Mouse (Mus musculus): Measurements from ENCODE around the gene Myof. TPM values are rescaled to one million over a fixed set of nuclear protein-coding genes. Genes with fewer than 3 reads are reported as not detected.

Gene Myof
- polyA plus RNA-seq, 1 experiment, result 228 TPM

DNA sequence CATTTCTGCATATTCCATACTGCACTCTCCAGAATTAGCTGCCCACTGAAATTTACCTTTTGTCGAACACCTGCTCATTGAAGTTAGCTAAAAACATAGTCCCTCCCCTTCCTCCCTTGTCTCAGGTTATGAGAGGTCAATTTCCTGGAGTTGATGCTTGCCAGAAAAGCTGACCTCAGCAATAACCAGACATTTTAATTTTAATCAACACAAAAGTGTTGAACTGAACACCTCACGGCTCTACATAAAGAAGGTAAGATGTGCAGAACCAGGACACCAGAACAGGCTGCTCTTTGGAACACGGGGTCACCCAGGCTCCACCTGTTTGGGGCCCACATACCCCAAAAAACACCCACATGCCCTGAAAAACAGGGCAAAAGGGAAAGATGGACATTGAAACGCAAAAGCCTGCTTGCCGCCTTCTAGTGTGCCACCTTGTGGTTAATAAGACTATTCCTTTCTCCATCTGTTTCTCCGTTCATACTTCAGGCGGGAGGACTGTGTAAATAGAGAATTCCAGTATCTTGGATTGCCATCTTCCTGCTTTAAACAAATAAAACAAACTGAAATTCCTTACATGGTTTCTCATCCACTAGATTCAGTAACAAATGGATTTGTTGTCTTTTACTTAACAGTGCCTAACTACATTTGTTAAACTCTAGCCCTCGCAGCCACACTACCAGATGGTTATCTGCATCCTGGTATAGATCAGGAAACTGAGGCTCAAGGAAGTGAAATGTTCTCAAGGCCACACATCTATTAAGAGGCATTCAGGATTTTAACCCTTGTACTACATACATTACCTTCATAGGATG lies 10.1 kb upstream of the Myof start:
- peaks cover 4% of the 10 kb centered on the region; the same call in 1 of the 2 replicates for H3K4me1 ChIP-seq (ENCODE audit: control insufficient read depth, insufficient read depth, low read length)
- TF ChIP-seq CTCF (IDR thresholded peaks at IDR 0.05; ENCODE audit: borderline replicate concordance, insufficient read depth, low read length) (peak; percentile 14; the same call in 1 of the 2 replicates), POLR2A (IDR thresholded peaks at IDR 0.05; ENCODE audit: low read depth, low read length) (no peak; the same call in 1 of the 2 replicates)
- H3K27ac ChIP-seq (ENCODE audit: insufficient read depth, low read length), result 0 out of 2 replicates have a peak overlapping the region, but pooled peaks have one; percentile 19
- H3K4me3 ChIP-seq (ENCODE audit: insufficient read depth, low read length), result peak overlapping the region; percentile 84

DNA sequence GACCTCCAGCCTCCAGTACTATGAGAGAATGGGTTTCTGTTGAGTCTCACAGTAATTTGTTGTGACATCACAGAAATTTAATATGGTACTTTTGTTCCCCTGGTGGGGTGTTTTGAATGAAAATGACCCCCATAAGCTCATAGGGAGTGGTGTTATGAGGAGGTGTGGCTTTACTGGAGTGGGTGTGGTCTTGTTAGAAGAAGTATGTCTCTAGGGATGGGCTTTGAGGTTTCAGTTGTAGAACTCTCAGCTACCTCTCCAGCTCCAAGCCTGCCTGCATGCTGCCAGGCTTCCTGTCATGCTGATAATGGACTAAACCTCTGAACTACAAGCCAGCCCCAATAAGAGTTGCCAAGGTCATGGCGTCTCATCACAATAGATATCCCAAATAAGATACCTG lies 6.3 kb upstream of the Myof start:
- Histone ChIP-seq H3K27ac (ENCODE audit: insufficient read depth, low read length) (no peak overlapping the region), H3K4me3 (ENCODE audit: insufficient read depth, low read length) (no peak overlapping the region), H3K4me1 (ENCODE audit: control insufficient read depth, insufficient read depth, low read length) (peaks cover 6% of the 10 kb centered on the region)
- TF ChIP-seq POLR2A (IDR thresholded peaks at IDR 0.05; ENCODE audit: low read depth, low read length), result no peak
- TF ChIP-seq CTCF (IDR thresholded peaks at IDR 0.05; ENCODE audit: borderline replicate concordance, insufficient read depth, low read length), result no peak

GRCm38 (mm10) chr19:38045198-38045597 lies 1.8 kb upstream of the Myof start:
- no peak overlapping the region for H3K27ac ChIP-seq (ENCODE audit: insufficient read depth, low read length)
- no peak for TF ChIP-seq CTCF (IDR thresholded peaks at IDR 0.05; ENCODE audit: borderline replicate concordance, insufficient read depth, low read length)
- TF ChIP-seq POLR2A (IDR thresholded peaks at IDR 0.05; ENCODE audit: low read depth, low read length), result no peak
- peaks cover 14% of the 10 kb centered on the region for H3K4me1 ChIP-seq (ENCODE audit: control insufficient read depth, insufficient read depth, low read length)
- no peak overlapping the region for H3K4me3 ChIP-seq (ENCODE audit: insufficient read depth, low read length)

- TF ChIP-seq POLR2A (IDR thresholded peaks at IDR 0.05; ENCODE audit: low read depth, low read length), result peak; percentile 68
- no peak for TF ChIP-seq CTCF (IDR thresholded peaks at IDR 0.05; ENCODE audit: borderline replicate concordance, insufficient read depth, low read length)
- Histone ChIP-seq H3K27ac (ENCODE audit: insufficient read depth, low read length) (peak overlapping the region; percentile 98), H3K4me1 (ENCODE audit: control insufficient read depth, insufficient read depth, low read length) (peaks cover 20% of the 10 kb centered on the region), H3K4me3 (ENCODE audit: insufficient read depth, low read length) (peak overlapping the region; percentile 96)
Observed at GRCm38 (mm10) chr19:38042261-38042722, 1.1 kb downstream of the Myof start.

GRCm38 (mm10) chr19:38038267-38038666 lies 5.1 kb downstream of the Myof start:
- TF ChIP-seq POLR2A (IDR thresholded peaks at IDR 0.05; ENCODE audit: low read depth, low read length), result no peak
- TF ChIP-seq CTCF (IDR thresholded peaks at IDR 0.05; ENCODE audit: borderline replicate concordance, insufficient read depth, low read length), result no peak
- peaks cover 26% of the 10 kb centered on the region for H3K4me1 ChIP-seq (ENCODE audit: control insufficient read depth, insufficient read depth, low read length)
- H3K27ac ChIP-seq (ENCODE audit: insufficient read depth, low read length), result peak overlapping the region; percentile 98

DNA sequence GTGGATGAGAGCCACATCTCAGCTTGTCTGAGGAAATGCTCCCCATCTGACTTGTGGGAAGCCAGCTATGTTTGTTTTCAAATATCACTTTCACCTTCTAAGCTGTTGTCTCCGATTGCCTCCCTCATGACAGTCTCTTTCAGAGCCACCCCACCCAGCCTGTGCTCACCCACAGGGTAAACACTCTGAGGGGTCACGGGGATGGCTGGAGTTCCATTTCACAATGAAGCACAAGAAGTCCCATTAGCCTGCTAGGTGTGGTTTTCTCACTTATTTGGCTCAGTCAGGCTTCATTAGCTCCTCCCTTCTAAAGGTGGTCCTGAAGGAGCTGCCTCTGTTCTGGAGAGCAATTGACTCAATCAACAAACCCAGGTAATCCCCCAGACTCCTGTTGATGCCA lies 7.6 kb downstream of the Myof start:
- Histone ChIP-seq H3K27ac (ENCODE audit: insufficient read depth, low read length) (peak overlapping the region; percentile 17; the same call in 1 of the 2 replicates), H3K4me3 (ENCODE audit: insufficient read depth, low read length) (no peak overlapping the region), H3K4me1 (ENCODE audit: control insufficient read depth, insufficient read depth, low read length) (peaks cover 35% of the 10 kb centered on the region)
- TF ChIP-seq CTCF (IDR thresholded peaks at IDR 0.05; ENCODE audit: borderline replicate concordance, insufficient read depth, low read length) (no peak), POLR2A (IDR thresholded peaks at IDR 0.05; ENCODE audit: low read depth, low read length) (no peak)

More at GRCm38 (mm10) chr19:38038267-38038666, 5.1 kb downstream of the Myof start:
- H3K4me3 ChIP-seq (ENCODE audit: insufficient read depth, low read length), result no peak overlapping the region

DNA sequence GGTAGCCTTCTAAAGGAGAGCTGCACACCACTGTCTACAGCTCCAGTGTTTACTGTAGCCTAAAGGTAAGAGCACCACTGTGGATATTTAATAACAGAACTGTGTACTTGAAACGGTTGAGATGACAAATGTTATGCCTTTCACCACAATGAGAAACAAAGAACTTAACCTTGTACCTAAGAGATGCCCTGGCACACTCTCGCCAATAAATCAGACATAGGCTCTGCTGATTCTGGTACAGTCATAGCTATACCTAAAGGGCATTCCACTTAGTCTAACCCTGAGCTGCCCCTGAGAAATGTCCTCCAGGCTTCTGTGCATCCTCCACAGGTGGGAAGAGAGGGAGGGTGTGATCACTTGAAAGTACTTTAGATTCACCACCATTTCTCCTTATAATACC lies 8.7 kb downstream of the Myof start:
- Histone ChIP-seq H3K27ac (ENCODE audit: insufficient read depth, low read length) (no peak overlapping the region), H3K4me1 (ENCODE audit: control insufficient read depth, insufficient read depth, low read length) (peaks cover 36% of the 10 kb centered on the region), H3K4me3 (ENCODE audit: insufficient read depth, low read length) (no peak overlapping the region)
- no peak for TF ChIP-seq POLR2A (IDR thresholded peaks at IDR 0.05; ENCODE audit: low read depth, low read length)
- no peak for TF ChIP-seq CTCF (IDR thresholded peaks at IDR 0.05; ENCODE audit: borderline replicate concordance, insufficient read depth, low read length)

DNA sequence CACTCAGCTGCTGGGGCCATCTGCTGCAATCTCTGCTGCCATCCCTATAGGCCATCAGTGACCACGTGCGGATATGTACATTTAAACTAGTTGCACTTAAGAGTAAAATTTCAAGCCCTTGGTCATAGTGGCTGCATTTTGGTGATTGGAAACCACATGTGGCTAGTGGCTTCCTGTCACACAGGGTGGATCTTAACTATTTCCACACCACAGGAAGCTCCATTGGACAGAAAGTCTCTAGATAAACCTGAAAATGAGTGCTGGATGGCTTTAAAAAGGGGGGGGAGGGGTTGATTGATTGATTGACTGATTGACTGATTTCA lies 9.7 kb downstream of the Myof start:
- peak overlapping the region; percentile 82 for H3K27ac ChIP-seq (ENCODE audit: insufficient read depth, low read length)

DNA sequence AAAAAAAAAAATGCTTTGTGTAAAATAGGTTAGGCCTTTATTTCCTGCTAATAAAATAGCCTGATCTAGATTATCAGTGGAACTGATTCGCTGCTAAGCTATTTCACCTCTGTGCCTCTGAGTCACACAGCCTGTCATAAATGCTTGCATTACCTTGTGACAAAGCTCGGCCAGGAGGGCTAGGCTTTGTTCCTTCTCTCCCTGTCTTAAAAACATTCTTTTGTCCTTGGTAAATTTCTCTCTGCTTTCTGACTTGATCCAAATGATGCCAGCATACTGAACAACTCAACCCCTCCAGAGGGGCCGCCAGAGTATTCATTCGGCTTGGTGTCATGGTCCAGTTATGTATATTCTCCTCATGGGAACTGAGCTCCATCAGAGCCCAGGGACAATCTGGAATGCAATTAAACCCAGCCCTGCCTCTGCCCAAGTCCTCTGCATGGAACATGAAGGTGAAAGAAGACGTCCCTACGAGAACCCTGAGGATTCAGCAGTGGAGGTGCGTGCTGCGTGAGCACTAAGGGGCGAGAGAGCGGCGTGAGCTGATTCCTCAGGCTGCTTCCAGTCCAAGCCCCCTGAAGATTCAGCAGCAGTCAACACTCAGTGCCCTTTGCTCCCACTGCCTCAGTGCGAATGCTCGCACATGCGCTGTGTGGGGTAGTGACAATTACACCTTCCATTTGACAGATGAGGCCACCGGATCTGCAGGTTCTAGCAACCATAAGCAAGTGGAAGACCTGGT lies 10.2 kb downstream of the Myof start:
- Histone ChIP-seq H3K27ac (ENCODE audit: insufficient read depth, low read length) (peak overlapping the region; percentile 82), H3K4me3 (ENCODE audit: insufficient read depth, low read length) (no peak overlapping the region), H3K4me1 (ENCODE audit: control insufficient read depth, insufficient read depth, low read length) (peaks cover 43% of the 10 kb centered on the region)
- TF ChIP-seq POLR2A (IDR thresholded peaks at IDR 0.05; ENCODE audit: low read depth, low read length) (no peak), CTCF (IDR thresholded peaks at IDR 0.05; ENCODE audit: borderline replicate concordance, insufficient read depth, low read length) (no peak)

More for the DNA sequence above, 9.7 kb downstream of the Myof start:
- Histone ChIP-seq H3K4me3 (ENCODE audit: insufficient read depth, low read length) (no peak overlapping the region), H3K4me1 (ENCODE audit: control insufficient read depth, insufficient read depth, low read length) (peaks cover 41% of the 10 kb centered on the region)
- TF ChIP-seq CTCF (IDR thresholded peaks at IDR 0.05; ENCODE audit: borderline replicate concordance, insufficient read depth, low read length) (no peak), POLR2A (IDR thresholded peaks at IDR 0.05; ENCODE audit: low read depth, low read length) (no peak)

All from embryonic fibroblast, embryonic 13.5 days (primary cell).